Mouse (Mus musculus) lung, adult 2 months (tissue): ENCODE measurements around the gene Cby1.

Experiments
- CTCF ChIP-seq: fragments of 200-500 bp; IDR thresholded peaks from 2 replicates; pipeline ENCODE4 v1.5.1; 2011; ENCODE audit warnings: mild to moderate bottlenecking, low read length, control low read depth; ENCODE audit not compliant: insufficient read depth
- POLR2A ChIP-seq: fragments of 200-500 bp; IDR thresholded peaks from 2 replicates; pipeline ENCODE4 v1.6.1; 2011; ENCODE audit warnings: low read depth, mild to moderate bottlenecking, control low read depth, low read length, borderline replicate concordance; ENCODE audit errors: extremely low read depth

DNA sequence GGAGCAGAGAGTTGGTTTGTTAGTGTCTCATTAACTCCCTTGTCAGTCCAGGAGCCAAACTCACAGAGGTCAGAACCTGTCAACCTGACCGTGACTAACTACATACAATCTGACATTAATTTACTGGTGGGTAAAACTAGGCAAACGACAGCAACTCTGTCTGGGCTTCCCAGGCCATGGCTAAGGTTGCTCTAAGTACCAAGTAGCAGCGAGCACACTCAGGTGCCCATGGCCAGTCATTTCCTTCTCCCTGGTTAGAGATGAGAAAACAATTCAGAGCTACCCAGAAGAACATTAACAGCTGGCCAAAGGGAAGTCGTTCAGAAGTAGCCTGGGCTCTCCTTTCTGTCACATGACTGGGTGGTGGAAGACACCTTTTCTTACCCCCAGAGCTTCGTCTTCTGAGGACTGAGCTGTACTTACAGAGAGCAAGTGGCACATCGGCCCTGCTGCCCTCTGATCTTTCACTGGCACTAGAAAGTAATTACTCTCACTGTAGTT lies 26.2 kb downstream of the Cby1 start:
- TF ChIP-seq POLR2A (no peak), CTCF (no peak)
